Mouse (Mus musculus): ENCODE data around the gene Adam6a. TPM values are rescaled to one million over a fixed set of nuclear protein-coding genes. Genes with fewer than 3 reads are reported as not detected.
"Not testable (repeated sequence)": the region's sequence is repeated elsewhere in the genome, so short reads cannot be mapped to it uniquely, and the experiment has no call there.

Gene Adam6a
- polyA plus RNA-seq (2012; rRNA removed): not detected in 2 replicates

DNA sequence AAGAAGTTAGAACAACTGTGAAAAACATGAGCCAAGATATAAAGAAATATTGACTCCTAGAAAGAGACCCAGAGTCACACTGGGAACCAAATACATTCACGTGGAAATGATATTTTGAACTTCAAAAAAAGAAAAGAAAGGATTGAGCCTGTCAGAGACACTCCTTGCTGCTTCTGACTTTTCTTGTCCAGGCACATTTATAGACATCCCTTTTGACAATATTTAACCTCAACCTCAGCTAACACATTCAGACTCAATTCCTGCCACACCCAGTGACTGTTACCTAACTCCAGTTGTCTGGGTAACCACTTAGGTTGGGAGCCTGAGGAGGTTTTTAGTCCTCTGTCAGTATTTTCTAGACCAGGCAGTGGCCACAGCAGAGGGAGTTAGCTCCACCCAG, at the start of gene Adam6a:
Gene Adam6a (plus strand): TSS at position 301 of the 400 bp plus-strand sequence.
- DNase-seq (ENCODE audit: low read depth): not testable (repeated sequence)

GRCm38 (mm10) chr12:113525901-113526300, 17.8 kb upstream of the Adam6a start:
- no peak for TF ChIP-seq POLR2A (IDR thresholded peaks at IDR 0.05; ENCODE audit: borderline replicate concordance, extremely low read depth, insufficient read depth, insufficient read length, poor library complexity, severe bottlenecking)
- TF ChIP-seq CTCF (IDR thresholded peaks at IDR 0.05; ENCODE audit: borderline replicate concordance, extremely low read depth, insufficient read depth, insufficient read length): no peak
- no peak for DNase-seq (ENCODE audit: low read depth)

DNA sequence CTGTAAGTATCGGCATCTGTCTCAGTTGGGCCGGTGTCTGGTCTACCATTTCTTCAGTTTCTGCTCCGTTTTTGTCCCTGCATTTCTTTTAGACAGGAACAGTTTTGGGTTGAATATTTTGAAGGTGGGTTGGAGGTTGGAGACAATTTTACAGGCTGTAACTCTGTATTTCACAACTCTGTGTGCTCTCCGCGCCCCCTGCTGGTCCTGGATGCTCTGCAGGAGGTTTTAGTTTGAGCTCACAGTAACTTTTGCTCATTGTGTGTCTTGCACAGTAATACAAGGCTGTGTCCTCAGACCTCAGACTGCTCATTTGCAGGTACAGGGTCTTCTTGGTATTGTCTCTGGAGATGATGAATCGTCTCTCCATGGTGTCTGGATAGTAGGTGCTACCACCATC, 34.5 kb downstream of the Adam6a start:
- TF ChIP-seq POLR2A (IDR thresholded peaks at IDR 0.05; ENCODE audit: borderline replicate concordance, extremely low read depth, insufficient read depth, insufficient read length, poor library complexity, severe bottlenecking) (no peak), CTCF (IDR thresholded peaks at IDR 0.05; ENCODE audit: borderline replicate concordance, extremely low read depth, insufficient read depth, insufficient read length) (no peak)
- DNase-seq (ENCODE audit: low read depth): no peak

- DNase-seq (ENCODE audit: low read depth): no peak
- TF ChIP-seq POLR2A (IDR thresholded peaks at IDR 0.05; ENCODE audit: borderline replicate concordance, extremely low read depth, insufficient read depth, insufficient read length, poor library complexity, severe bottlenecking) (no peak), CTCF (IDR thresholded peaks at IDR 0.05; ENCODE audit: borderline replicate concordance, extremely low read depth, insufficient read depth, insufficient read length) (no peak)
Observed at GRCm38 (mm10) chr12:113588001-113588400, 44.3 kb downstream of the Adam6a start.

Other genes with a start within 250 kb of the Adam6a start
- not detected in 2 replicates for gene Adam6b, start 54.4 kb upstream of the Adam6a start, polyA plus RNA-seq (2012; rRNA removed)

Measured in brain, embryonic 14.5 days (tissue).